Mouse (Mus musculus): Measurements from ENCODE around the gene Hcls1. TPM values are rescaled to one million over a fixed set of nuclear protein-coding genes. Genes with fewer than 3 reads are reported as not detected.

Gene Hcls1
- 1 to 10 TPM; 7.0 to 7.1 TPM for total RNA-seq (2021)

DNA sequence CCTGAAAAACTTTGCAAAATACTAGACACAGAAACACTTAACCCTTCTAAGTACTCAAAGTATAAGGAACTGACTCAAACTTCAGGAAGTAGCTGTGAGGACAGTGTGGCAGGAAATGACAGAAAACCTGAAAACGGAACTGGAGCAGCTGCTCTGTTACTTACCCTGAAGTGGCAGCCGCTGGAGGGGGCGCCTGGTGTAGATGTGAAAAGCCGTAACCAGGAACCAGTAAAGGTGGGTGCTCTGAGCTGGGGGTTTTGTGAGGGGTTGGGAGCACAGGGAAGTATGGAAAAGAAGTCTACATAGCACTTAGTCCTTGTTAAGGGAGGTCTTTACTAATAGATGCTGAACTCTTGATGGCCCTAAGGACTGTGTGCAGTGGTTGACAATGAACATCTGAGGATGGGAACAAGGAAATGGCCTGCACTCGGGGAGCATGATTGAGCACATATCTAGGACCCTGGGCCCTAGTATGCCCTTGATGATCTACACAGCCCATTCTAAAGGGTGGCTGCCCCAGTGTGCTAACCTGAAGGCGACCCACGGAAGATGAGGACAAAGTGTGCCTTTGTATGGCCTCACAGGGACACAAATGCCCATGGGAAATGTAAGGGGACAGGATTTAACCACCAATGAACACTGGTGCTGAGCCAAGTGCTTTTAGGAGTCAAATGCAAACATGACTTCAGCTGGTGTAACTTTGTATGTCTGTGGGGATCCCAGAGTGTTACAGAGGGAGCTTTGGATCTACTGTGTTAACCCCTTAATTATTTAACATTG, at the start of gene Hcls1:
Gene Hcls1, plus strand, starts transcription at position 143 of the 780 bp plus-strand sequence.
- DNase-seq, result peak; percentile 27

DNA sequence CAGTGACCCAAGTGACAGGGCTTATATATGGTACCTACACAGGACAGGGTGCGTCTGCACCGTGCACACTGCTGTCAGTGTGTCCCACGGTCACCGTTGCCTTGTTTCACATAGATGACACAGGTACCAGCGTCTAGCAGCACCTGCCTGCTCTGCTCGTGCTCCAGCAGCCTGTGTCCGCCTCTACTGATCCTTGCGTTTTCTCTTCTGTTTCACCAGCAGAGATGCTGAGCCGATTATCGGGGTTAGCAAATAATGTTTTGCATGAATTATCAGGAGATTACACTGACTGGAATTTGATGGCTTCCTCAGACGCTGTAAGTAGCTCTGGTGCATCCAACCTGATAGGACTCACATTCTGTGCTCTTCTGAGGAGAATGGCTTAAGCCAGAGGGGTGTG, 48.9 kb upstream of the Hcls1 start:
- DNase-seq, result no peak

- DNase-seq, result peak; percentile 17
Measured at GRCm38 (mm10) chr16:36887546-36887945, 47.2 kb upstream of the Hcls1 start.

GRCm38 (mm10) chr16:36890559-36890958, 44.2 kb upstream of the Hcls1 start:
- DNase-seq, result no peak

GRCm38 (mm10) chr16:36891415-36891814, 43.4 kb upstream of the Hcls1 start:
- no peak for DNase-seq

DNA sequence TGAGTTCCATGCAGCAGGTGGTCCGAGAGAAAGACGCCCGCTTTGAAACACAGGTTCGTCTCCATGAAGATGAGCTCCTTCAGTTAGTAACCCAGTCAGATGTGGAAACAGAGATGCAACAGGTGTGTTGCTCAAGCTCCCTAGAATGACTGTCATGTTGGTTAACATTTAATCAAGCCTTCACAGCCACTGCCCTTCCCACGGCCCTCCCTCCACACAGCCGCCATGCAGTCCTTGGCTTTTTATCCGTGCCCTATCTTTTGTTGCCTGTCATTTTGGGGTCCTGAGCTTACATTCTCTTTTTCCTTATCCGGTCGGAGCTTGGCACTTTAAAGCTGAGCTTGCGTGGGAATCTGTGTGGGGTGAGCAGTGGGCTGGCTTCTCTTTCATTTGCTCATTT, 41.5 kb upstream of the Hcls1 start:
- no peak for DNase-seq

GRCm38 (mm10) chr16:36896712-36897111, 38.1 kb upstream of the Hcls1 start:
- DNase-seq, result no peak

- no peak for DNase-seq
Measured at GRCm38 (mm10) chr16:36903156-36903555, 31.6 kb upstream of the Hcls1 start.

DNA sequence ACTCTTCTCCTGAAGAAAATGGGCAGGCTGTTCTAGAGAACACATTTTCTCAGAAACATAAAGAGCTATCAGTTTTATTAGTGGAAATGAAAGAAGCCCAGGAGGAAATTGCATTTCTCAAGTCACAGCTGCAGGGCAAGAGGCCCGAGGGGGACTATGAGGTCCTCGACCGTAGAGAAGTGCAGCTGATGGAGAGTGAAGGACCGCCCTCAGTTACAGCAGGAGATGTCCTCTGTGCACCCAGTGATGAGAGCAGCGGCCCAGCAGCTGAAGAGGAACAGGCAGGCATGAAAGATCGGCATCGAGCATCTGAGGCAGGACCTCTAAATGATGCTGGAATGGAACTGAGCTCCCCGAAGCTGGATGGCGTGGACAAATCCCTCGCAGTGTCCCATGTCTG, 22.9 kb upstream of the Hcls1 start:
- DNase-seq, result no peak

- no peak for DNase-seq
Measured at GRCm38 (mm10) chr16:36912311-36912710, 22.5 kb upstream of the Hcls1 start.

- no peak for DNase-seq
Measured at GRCm38 (mm10) chr16:36914195-36914594, 20.6 kb upstream of the Hcls1 start.

GRCm38 (mm10) chr16:36918505-36918904, 16.3 kb upstream of the Hcls1 start:
- no peak for DNase-seq

DNA sequence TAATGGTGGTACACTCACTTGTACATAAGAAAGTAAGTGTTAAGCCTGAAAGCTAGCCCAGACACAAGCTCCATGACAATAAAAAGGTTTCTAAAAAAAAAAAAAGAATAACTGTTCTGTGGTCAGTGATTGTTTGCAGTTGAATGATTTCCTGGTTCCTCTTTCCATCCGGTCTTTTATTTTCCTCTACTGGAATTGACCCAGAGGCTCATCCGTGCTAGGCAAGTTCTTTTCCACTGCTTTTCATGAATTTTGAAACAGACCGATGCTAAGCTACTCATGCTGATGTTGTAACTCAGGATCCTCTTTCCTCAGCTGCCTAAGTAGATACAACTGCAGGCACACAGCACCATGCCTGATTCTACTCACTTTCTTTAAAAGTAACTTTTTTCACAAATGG, 14.4 kb upstream of the Hcls1 start:
- DNase-seq, result no peak

DNA sequence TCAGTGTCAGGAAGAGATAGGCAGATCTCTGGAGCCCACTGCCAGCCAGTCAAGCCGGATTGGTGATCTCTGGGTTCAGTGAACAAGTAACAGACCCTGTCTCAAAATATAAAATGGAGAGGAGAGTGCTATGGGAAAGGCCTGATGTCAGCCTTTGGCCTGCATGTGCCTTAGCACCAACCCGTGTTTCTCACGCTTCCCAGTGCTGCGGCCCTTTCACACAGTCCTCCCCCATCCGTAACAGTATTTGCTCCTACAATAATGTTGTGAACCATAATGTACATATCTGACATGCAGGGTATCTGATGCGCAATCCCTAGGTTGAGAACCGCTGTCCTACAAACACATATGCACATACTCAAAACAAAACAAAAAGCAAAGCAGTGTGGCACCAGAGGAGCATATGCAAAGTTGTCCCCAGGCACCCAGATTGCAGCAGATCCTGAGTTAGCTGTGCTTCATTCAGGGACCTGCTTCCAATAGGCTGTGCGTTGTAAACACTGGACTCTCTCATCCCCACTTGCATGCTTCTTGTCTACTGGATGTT, 13.6 kb upstream of the Hcls1 start:
- no peak for DNase-seq

DNA sequence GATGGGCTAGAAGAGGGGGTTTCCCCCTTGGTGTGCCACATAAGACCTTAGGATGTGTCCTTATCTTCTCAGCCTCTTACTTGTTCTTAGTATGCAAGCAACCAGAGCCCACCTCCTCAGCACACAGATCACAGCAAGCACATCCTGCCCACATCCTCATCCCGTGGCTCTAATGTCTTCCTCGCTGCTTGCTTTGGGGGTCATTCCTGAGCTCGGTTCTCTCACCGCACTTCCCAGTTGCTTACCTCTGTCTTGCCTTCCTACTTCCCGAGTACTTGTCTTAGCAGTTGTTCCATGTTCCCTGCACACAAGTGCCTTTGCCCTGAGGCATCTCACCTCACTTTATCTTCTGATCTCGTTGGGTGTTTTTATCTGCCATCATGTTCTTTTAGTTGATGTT, 12.8 kb upstream of the Hcls1 start:
- DNase-seq, result no peak

DNA sequence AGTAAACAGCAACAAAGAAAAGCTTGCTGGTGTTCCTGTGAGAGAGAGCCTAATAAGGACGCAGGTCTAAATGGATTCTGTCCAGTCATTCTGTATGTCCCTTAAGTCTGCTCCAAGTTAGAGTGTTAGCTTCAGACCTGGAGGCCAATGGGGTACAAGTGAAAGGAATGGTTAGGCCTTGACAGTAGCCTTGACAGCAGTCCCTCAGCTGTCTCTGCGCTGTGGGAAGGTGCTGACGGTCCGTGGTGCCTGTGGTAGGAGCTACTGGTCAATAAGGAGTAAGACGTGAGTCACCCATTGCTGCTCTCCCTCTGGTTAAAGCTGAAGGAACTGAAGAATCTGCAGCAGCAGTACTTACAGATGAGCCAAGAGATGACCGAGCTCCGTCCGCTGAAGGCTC, 10.5 kb upstream of the Hcls1 start:
- DNase-seq, result no peak

DNA sequence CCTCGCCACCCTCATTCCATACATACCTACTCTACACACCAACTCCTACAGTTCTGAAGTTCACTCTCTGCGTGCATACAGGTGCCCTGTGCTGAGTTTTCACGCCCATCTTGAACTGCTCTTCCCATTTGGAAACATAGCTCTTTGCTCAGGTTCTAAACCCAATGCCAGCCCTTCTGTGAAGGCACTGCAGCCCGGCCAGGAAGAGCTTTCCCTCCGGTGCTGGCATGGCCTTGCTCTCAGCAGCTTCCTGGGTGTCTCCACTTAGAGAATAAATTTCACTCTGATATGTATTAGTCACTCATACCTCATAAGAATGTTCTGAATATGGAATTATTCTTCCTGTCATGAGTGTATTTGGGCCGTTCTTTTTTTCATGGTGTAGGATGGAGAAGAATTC, 9.4 kb upstream of the Hcls1 start:
- DNase-seq, result no peak

DNA sequence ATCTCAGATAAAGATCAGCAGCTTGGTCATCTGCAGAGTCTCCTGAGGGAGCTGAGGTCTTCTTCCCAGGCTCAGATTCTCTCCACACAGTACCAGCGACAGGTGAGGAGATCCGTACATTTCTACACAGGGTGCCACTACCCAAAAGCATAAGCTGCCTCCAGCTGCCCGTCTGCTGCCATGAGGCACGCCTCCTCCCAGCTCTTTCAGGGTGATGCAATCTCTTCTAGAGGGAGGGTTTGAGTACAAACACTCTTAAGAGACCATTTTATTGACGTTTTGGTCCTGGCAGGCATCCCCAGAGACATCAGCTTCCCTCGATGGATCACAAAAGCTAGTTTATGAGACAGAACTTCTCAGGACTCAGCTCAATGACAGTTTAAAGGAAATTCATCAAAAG, 9.0 kb upstream of the Hcls1 start:
- DNase-seq, result no peak

GRCm38 (mm10) chr16:36926514-36927447, 8.0 kb upstream of the Hcls1 start:
- DNase-seq, result no peak

DNA sequence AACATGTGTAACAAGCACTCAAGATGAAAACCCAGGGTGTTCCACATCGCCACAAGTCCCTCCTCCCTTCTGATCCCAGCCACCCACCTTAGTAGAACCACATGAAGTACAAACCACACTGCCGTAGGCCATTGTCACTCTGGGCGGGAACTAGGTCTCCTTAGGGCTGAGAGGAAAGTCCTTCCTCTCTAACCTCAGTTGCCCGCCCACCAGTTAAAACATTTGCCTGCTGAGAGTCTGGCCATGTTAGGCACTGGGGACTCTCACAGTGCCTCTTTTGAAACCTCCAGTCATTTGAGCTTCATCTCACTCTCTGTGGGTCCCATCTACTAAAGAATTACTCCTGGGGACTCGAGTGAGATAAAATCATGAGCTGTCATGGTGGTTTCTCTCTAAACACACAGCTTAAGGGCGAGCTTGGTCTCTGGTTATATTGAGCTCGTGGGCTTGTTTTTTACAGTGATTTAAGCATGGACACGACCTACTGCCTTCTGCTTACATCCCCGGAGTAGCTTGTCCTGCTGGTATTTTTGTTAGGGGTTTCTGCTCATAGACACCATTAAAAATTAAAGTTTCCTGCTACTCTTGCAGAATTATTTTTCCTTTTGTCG, 7.2 kb upstream of the Hcls1 start:
- DNase-seq, result no peak

GRCm38 (mm10) chr16:36928106-36928500, 6.7 kb upstream of the Hcls1 start:
- no peak for DNase-seq

GRCm38 (mm10) chr16:36929216-36929615, 5.6 kb upstream of the Hcls1 start:
- no peak for DNase-seq
